Mouse (Mus musculus): Measurements from ENCODE around the gene Spg20. TPM values are rescaled to one million over a fixed set of nuclear protein-coding genes. Genes with fewer than 3 reads are reported as not detected.

Gene Spg20
- polyA plus RNA-seq, 1 experiment: 0.08 TPM

GRCm38 (mm10) chr3:55129181-55129692 is 17.3 kb downstream of the Spg20 start:
- Histone ChIP-seq H3K4me3 (replicated peaks) (no peak overlapping the region), H3K4me1 (ENCODE audit: control insufficient read depth) (no peaks in the 10 kb centered on the region), H3K9me3 (ENCODE audit: control insufficient read depth, low read length) (no peaks in the 10 kb centered on the region), H3K27me3 (ENCODE audit: control insufficient read depth) (no peaks in the 10 kb centered on the region), H3K36me3 (ENCODE audit: control insufficient read depth) (peaks cover 45% of the 10 kb centered on the region)
- no peak for TF ChIP-seq TAL1 (IDR thresholded peaks at IDR 0.05; ENCODE audit: low read length)
- no peak for TF ChIP-seq GATA1 (IDR thresholded peaks at IDR 0.05; ENCODE audit: low read length)

- H3K27me3 ChIP-seq (ENCODE audit: control insufficient read depth): no peaks in the 10 kb centered on the region
- no peaks in the 10 kb centered on the region for H3K4me1 ChIP-seq (ENCODE audit: control insufficient read depth)
- peaks cover 44% of the 10 kb centered on the region for H3K36me3 ChIP-seq (ENCODE audit: control insufficient read depth)
- TF ChIP-seq GATA1 (IDR thresholded peaks at IDR 0.05; ENCODE audit: low read length): no peak
- TF ChIP-seq TAL1 (IDR thresholded peaks at IDR 0.05; ENCODE audit: low read length): no peak
- H3K4me3 ChIP-seq (replicated peaks): no peak overlapping the region
- no peaks in the 10 kb centered on the region for H3K9me3 ChIP-seq (ENCODE audit: control insufficient read depth, low read length)
These were observed 19.8 kb downstream of the Spg20 start for GRCm38 (mm10) chr3:55131576-55132233.

- no peak for TF ChIP-seq TAL1 (IDR thresholded peaks at IDR 0.05; ENCODE audit: low read length)
- TF ChIP-seq GATA1 (IDR thresholded peaks at IDR 0.05; ENCODE audit: low read length): no peak
- peaks cover 18% of the 10 kb centered on the region for H3K36me3 ChIP-seq (ENCODE audit: control insufficient read depth)
- no peaks in the 10 kb centered on the region for H3K9me3 ChIP-seq (ENCODE audit: control insufficient read depth, low read length)
- no peaks in the 10 kb centered on the region for H3K4me1 ChIP-seq (ENCODE audit: control insufficient read depth)
- no peaks in the 10 kb centered on the region for H3K27me3 ChIP-seq (ENCODE audit: control insufficient read depth)
- H3K4me3 ChIP-seq (replicated peaks): no peak within 1 kb of the TSS
These were observed 25.1 kb downstream of the Spg20 start, which contains the start of gene Ccdc169 for GRCm38 (mm10) chr3:55137039-55137438. TSS of gene Ccdc169 (plus strand) at chr3:55137339.

- Histone ChIP-seq H3K27me3 (ENCODE audit: control insufficient read depth) (no peaks in the 10 kb centered on the region), H3K4me3 (replicated peaks) (no peak overlapping the region), H3K36me3 (ENCODE audit: control insufficient read depth) (peaks cover 8% of the 10 kb centered on the region), H3K9me3 (ENCODE audit: control insufficient read depth, low read length) (no peaks in the 10 kb centered on the region), H3K4me1 (ENCODE audit: control insufficient read depth) (no peaks in the 10 kb centered on the region)
- TF ChIP-seq TAL1 (IDR thresholded peaks at IDR 0.05; ENCODE audit: low read length) (no peak), GATA1 (IDR thresholded peaks at IDR 0.05; ENCODE audit: low read length) (no peak)
These were observed 27.9 kb downstream of the Spg20 start for GRCm38 (mm10) chr3:55139837-55140236.

GRCm38 (mm10) chr3:55141401-55141800 is 29.5 kb downstream of the Spg20 start:
- Histone ChIP-seq H3K27me3 (ENCODE audit: control insufficient read depth) (no peaks in the 10 kb centered on the region), H3K36me3 (ENCODE audit: control insufficient read depth) (peaks cover 2% of the 10 kb centered on the region; the same call in 1 of the 2 replicates), H3K4me1 (ENCODE audit: control insufficient read depth) (no peaks in the 10 kb centered on the region), H3K4me3 (replicated peaks) (no peak overlapping the region), H3K9me3 (ENCODE audit: control insufficient read depth, low read length) (no peaks in the 10 kb centered on the region)
- TF ChIP-seq TAL1 (IDR thresholded peaks at IDR 0.05; ENCODE audit: low read length) (no peak), GATA1 (IDR thresholded peaks at IDR 0.05; ENCODE audit: low read length) (no peak)

- Histone ChIP-seq H3K9me3 (ENCODE audit: control insufficient read depth, low read length) (no peaks in the 10 kb centered on the region), H3K27me3 (ENCODE audit: control insufficient read depth) (no peaks in the 10 kb centered on the region), H3K4me1 (ENCODE audit: control insufficient read depth) (no peaks in the 10 kb centered on the region), H3K4me3 (replicated peaks) (no peak overlapping the region), H3K36me3 (ENCODE audit: control insufficient read depth) (no peaks in the 10 kb centered on the region)
- TF ChIP-seq GATA1 (IDR thresholded peaks at IDR 0.05; ENCODE audit: low read length) (no peak), TAL1 (IDR thresholded peaks at IDR 0.05; ENCODE audit: low read length) (no peak)
These were observed 33.0 kb downstream of the Spg20 start for GRCm38 (mm10) chr3:55144916-55145315.

GRCm38 (mm10) chr3:55146441-55146840 is 34.5 kb downstream of the Spg20 start:
- H3K36me3 ChIP-seq (ENCODE audit: control insufficient read depth): no peaks in the 10 kb centered on the region
- no peaks in the 10 kb centered on the region for H3K9me3 ChIP-seq (ENCODE audit: control insufficient read depth, low read length)
- no peak for TF ChIP-seq TAL1 (IDR thresholded peaks at IDR 0.05; ENCODE audit: low read length)
- TF ChIP-seq GATA1 (IDR thresholded peaks at IDR 0.05; ENCODE audit: low read length): no peak

GRCm38 (mm10) chr3:55147156-55147555 is 35.2 kb downstream of the Spg20 start:
- no peak overlapping the region for H3K4me3 ChIP-seq (replicated peaks)
- no peaks in the 10 kb centered on the region for H3K27me3 ChIP-seq (ENCODE audit: control insufficient read depth)
- H3K9me3 ChIP-seq (ENCODE audit: control insufficient read depth, low read length): no peaks in the 10 kb centered on the region
- no peaks in the 10 kb centered on the region for H3K4me1 ChIP-seq (ENCODE audit: control insufficient read depth)
- TF ChIP-seq TAL1 (IDR thresholded peaks at IDR 0.05; ENCODE audit: low read length) (no peak), GATA1 (IDR thresholded peaks at IDR 0.05; ENCODE audit: low read length) (no peak)
- no peaks in the 10 kb centered on the region for H3K36me3 ChIP-seq (ENCODE audit: control insufficient read depth)

More at GRCm38 (mm10) chr3:55146441-55146840, 34.5 kb downstream of the Spg20 start:
- Histone ChIP-seq H3K4me3 (replicated peaks) (no peak overlapping the region), H3K27me3 (ENCODE audit: control insufficient read depth) (no peaks in the 10 kb centered on the region), H3K4me1 (ENCODE audit: control insufficient read depth) (no peaks in the 10 kb centered on the region)

GRCm38 (mm10) chr3:55148091-55148490 is 36.2 kb downstream of the Spg20 start:
- Histone ChIP-seq H3K4me3 (replicated peaks) (no peak overlapping the region), H3K36me3 (ENCODE audit: control insufficient read depth) (no peaks in the 10 kb centered on the region), H3K4me1 (ENCODE audit: control insufficient read depth) (no peaks in the 10 kb centered on the region), H3K27me3 (ENCODE audit: control insufficient read depth) (no peaks in the 10 kb centered on the region), H3K9me3 (ENCODE audit: control insufficient read depth, low read length) (no peaks in the 10 kb centered on the region)
- TF ChIP-seq TAL1 (IDR thresholded peaks at IDR 0.05; ENCODE audit: low read length) (no peak), GATA1 (IDR thresholded peaks at IDR 0.05; ENCODE audit: low read length) (no peak)

Measured in erythroblast, embryonic 14.5 days (primary cell).